Mouse (Mus musculus) intestine, postnatal 0 days (tissue): ENCODE results near the gene Pdcd1lg2. TPM values are rescaled to one million over a fixed set of nuclear protein-coding genes. Genes with fewer than 3 reads are reported as not detected.
A peak's percentile ranks its signal among the peaks of the same experiment; 100 is the strongest.

ENCODE experiments used
- ATAC-seq: fragments of 200-750 bp; cut with Nextera tagmentation; 2 replicates; pipeline ENCODE4 v1.8.0; 2017; ENCODE audit warnings: mild to moderate bottlenecking, moderate TSS enrichment, moderate library complexity
- H3K27ac ChIP-seq: fragments of 300-500 bp; sonication (generic); 2 replicates; pipeline ENCODE4 v1.5.1; 2014; ENCODE audit warnings: mild to moderate bottlenecking, low read depth, low read length, moderate library complexity
- H3K27me3 ChIP-seq: fragments of 300-500 bp; sonication (generic); replicated peaks from 2 replicates; pipeline ENCODE4 v1.6.1; 2014; ENCODE audit warnings: low read length, mixed read lengths; ENCODE audit not compliant: control insufficient read depth, insufficient read depth
- H3K36me3 ChIP-seq: fragments of 300-500 bp; sonication (generic); 2 replicates; pipeline ENCODE4 v1.6.1; 2014; ENCODE audit warnings: mild to moderate bottlenecking, moderate library complexity; ENCODE audit not compliant: control insufficient read depth, insufficient read depth
- H3K4me1 ChIP-seq: fragments of 300-500 bp; sonication (generic); replicated peaks from 2 replicates; pipeline ENCODE4 v1.6.1; 2014; ENCODE audit warnings: antibody characterized with exemption, low read length, mixed read lengths; ENCODE audit not compliant: control insufficient read depth, insufficient read depth
- H3K4me2 ChIP-seq: fragments of 300-500 bp; sonication (generic); replicated peaks from 2 replicates; pipeline ENCODE4 v1.6.1; 2014; ENCODE audit warnings: low read depth, mild to moderate bottlenecking, moderate library complexity
- H3K4me3 ChIP-seq: fragments of 300-500 bp; sonication (generic); 2 replicates; pipeline ENCODE4 v1.5.1; 2014; ENCODE audit warnings: low read depth, low read length
- H3K9ac ChIP-seq: fragments of 300-500 bp; sonication (generic); 2 replicates; pipeline ENCODE4 v1.6.1; 2014; ENCODE audit warnings: mild to moderate bottlenecking, low read depth, low read length
- H3K9me3 ChIP-seq: fragments of 300-500 bp; sonication (generic); 2 replicates; pipeline ENCODE4 v1.6.1; 2016; ENCODE audit warnings: mixed run types; ENCODE audit not compliant: control insufficient read depth
- CTCF ChIP-seq: sonication (generic); IDR thresholded peaks from 2 replicates; pipeline ENCODE4 v1.5.1; 2016; ENCODE audit warnings: low read depth, mild to moderate bottlenecking, control low read depth, antibody characterized with exemption, moderate library complexity
- WGBS: fragments of 180-500 bp; shearing (Covaris S2); extraction: QIAGEN DNeasy Blood & Tissue Kit; methylation state at CpG from one replicate; pipeline ENCODE4 v1.1.7; 2014; 5-methylcytosine and 5-hydroxymethylcytosine counted together
- polyA plus RNA-seq: library from polyadenylated mRNA; unstranded; fragments of >200 nt; fragmentation: Nextera tagmentation; extraction: Ambion mirVana; gene quantifications from 2 replicates; pipeline ENCODE4 v1.2.1, GENCODE M21; 2015

Pdcd1lg2 gene
- polyA plus RNA-seq, 1 experiment from 2014 or later: not detected

- Histone ChIP-seq H3K9ac (no peak overlapping the region), H3K4me2 (no peak overlapping the region), H3K27me3 (no peaks in the 10 kb centered on the region), H3K27ac (no peak overlapping the region), H3K36me3 (no peaks in the 10 kb centered on the region), H3K4me1 (no peaks in the 10 kb centered on the region), H3K9me3 (no peaks in the 10 kb centered on the region), H3K4me3 (no peak overlapping the region)
- 80% methylated on average over 7 of the region's 7 CpGs for WGBS
- no peak for TF ChIP-seq CTCF
- ATAC-seq: no peak
Measured at GRCm38 (mm10) chr19:29508208-29508607, 97.5 kb downstream of the Pdcd1lg2 start.

- Histone ChIP-seq H3K27ac (no peak overlapping the region), H3K4me1 (no peaks in the 10 kb centered on the region), H3K27me3 (no peaks in the 10 kb centered on the region), H3K9ac (no peak overlapping the region), H3K4me2 (no peak overlapping the region), H3K9me3 (no peaks in the 10 kb centered on the region), H3K4me3 (no peak overlapping the region), H3K36me3 (no peaks in the 10 kb centered on the region)
- no peak for ATAC-seq
- WGBS: 86% methylated on average over 7 of the region's 7 CpGs
- TF ChIP-seq CTCF: no peak
Measured at GRCm38 (mm10) chr19:29509857-29510256, 99.1 kb downstream of the Pdcd1lg2 start.

- no peaks in the 10 kb centered on the region for H3K9me3 ChIP-seq
- H3K9ac ChIP-seq: no peak overlapping the region
- no peak overlapping the region for H3K4me2 ChIP-seq
- no peaks in the 10 kb centered on the region for H3K4me1 ChIP-seq
- no peaks in the 10 kb centered on the region for H3K27me3 ChIP-seq
- 0 out of 2 replicates have a peak, but pooled peaks cover 5% of the 10 kb centered on the region for H3K36me3 ChIP-seq
- no peak overlapping the region for H3K4me3 ChIP-seq
- no peak for TF ChIP-seq CTCF
- ATAC-seq: peak; percentile 82
- WGBS: 36% methylated on average over 2 of the region's 2 CpGs
- H3K27ac ChIP-seq: 0 out of 2 replicates have a peak overlapping the region, but pooled peaks have one; percentile 28
Measured at GRCm38 (mm10) chr19:29511826-29512225, 101.1 kb downstream of the Pdcd1lg2 start.

GRCm38 (mm10) chr19:29513111-29513766 is 102.5 kb downstream of the Pdcd1lg2 start:
- no peak overlapping the region for H3K4me3 ChIP-seq
- no peak overlapping the region for H3K27ac ChIP-seq
- no peaks in the 10 kb centered on the region for H3K4me1 ChIP-seq
- no peak overlapping the region for H3K4me2 ChIP-seq
- H3K9ac ChIP-seq: no peak overlapping the region
- TF ChIP-seq CTCF: no peak
- no peaks in the 10 kb centered on the region for H3K27me3 ChIP-seq
- WGBS: 57% methylated on average over 2 of the region's 2 CpGs
- H3K36me3 ChIP-seq: peaks cover 7% of the 10 kb centered on the region; the same call in 1 of the 2 replicates
- no peak for ATAC-seq
- no peaks in the 10 kb centered on the region for H3K9me3 ChIP-seq

- H3K9ac ChIP-seq: no peak overlapping the region
- no peak for ATAC-seq
- H3K9me3 ChIP-seq: no peaks in the 10 kb centered on the region
- no peak overlapping the region for H3K4me2 ChIP-seq
- H3K36me3 ChIP-seq: peaks cover 7% of the 10 kb centered on the region; the same call in 1 of the 2 replicates
- TF ChIP-seq CTCF: no peak
- no peaks in the 10 kb centered on the region for H3K27me3 ChIP-seq
- H3K27ac ChIP-seq: no peak overlapping the region
- WGBS: over 99% methylated on average over 3 of the region's 3 CpGs
- H3K4me1 ChIP-seq: no peaks in the 10 kb centered on the region
- no peak overlapping the region for H3K4me3 ChIP-seq
Measured at GRCm38 (mm10) chr19:29514130-29514529, 103.4 kb downstream of the Pdcd1lg2 start.

- Histone ChIP-seq H3K4me3 (no peak overlapping the region), H3K36me3 (peaks cover 7% of the 10 kb centered on the region; the same call in 1 of the 2 replicates), H3K9ac (no peak overlapping the region), H3K27me3 (no peaks in the 10 kb centered on the region), H3K4me1 (no peaks in the 10 kb centered on the region), H3K9me3 (no peaks in the 10 kb centered on the region), H3K27ac (no peak overlapping the region), H3K4me2 (no peak overlapping the region)
- 97% methylated on average over 3 of the region's 3 CpGs for WGBS
- no peak for TF ChIP-seq CTCF
- no peak for ATAC-seq
Measured at GRCm38 (mm10) chr19:29515386-29515785, 104.7 kb downstream of the Pdcd1lg2 start.
